Mouse (Mus musculus) adrenal gland, postnatal 25 days (tissue): ENCODE measurements around the gene Rpl35. TPM values are rescaled to one million over a fixed set of nuclear protein-coding genes. Genes with fewer than 3 reads are reported as not detected.

Experiments
- DNase-seq: peaks from one replicate; pipeline ENCODE4 v3.0.0; 2021; ENCODE audit warnings: mixed read lengths
- total RNA-seq: library from RNA; stranded (reverse); gene quantifications from 2 replicates; pipeline ENCODE4 v1.2.3, GENCODE M21; 2021

The Rpl35 gene
- total RNA-seq, 1 experiment from 2014 or later = 397 TPM

DNA sequence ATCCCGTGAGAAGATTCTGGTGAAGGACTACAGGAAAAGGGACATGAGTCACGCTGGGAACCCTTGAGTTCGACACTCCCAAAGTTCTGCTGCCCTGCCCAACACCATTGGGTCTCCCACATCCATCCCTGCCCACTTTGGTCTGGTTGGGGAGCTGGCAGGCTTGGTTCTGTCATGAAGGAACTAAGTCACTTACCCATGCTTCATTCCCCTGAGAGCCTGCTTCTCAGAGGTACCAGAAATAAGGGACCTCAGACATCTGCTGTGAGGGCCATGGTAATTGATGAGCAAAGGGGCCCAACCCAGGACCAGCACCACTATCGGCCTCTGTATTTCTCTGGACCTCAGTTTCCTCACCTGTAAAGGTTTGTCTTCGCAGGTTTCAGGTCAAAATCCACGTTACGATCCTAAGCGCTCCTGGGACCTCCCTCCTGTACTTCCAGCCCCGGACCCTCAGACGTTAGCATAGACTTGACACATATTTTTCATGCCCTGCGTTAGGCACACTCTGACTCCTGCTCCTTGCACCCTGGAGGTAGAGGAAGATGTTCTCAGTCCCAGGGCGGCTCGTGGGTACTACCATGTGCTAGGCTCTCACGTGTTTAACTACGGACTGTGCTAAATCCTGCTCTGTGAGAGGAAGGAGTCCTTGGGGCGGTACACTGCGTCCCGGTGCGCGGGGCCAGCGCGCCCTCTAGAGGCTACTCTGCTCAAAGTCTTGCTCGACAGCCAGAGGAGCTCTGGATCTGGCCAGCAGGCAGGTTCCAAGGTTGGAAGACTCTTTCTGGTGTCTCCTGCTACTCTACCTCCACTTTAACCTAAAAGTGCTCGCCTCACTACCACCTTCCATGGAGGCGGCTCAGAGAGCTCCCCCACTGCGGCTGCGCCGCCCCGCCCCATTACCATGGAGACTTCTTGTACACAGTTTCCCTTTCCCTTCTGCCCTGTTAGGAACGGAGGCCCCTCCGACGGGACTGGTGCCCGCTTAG lies 7.7 kb downstream of the Rpl35 start, which contains the start of gene Wdr38:
Gene Wdr38 (plus strand): TSS at position 91 of the 989 bp plus-strand sequence.
- DNase-seq = peak; percentile 90

DNA sequence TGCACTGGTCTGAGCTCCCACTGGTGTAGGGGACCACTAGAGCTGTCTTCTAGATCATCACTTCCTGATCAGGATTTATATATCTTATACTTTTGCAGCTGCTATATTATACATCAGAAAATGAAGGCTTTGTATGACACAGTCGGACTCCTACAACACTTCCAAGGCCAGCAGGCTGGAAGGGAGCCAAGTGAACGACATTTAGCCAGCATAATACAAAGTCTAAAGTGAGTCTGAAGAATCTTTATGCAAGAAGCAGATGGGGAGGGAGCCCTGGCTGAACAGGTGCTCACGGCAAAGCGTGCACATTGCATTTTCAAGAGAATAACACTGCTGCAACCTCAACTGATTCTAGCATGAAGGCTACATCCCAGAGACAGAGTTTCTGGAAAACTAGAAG lies 13.0 kb downstream of the Rpl35 start:
- peak; percentile 75 for DNase-seq

DNA sequence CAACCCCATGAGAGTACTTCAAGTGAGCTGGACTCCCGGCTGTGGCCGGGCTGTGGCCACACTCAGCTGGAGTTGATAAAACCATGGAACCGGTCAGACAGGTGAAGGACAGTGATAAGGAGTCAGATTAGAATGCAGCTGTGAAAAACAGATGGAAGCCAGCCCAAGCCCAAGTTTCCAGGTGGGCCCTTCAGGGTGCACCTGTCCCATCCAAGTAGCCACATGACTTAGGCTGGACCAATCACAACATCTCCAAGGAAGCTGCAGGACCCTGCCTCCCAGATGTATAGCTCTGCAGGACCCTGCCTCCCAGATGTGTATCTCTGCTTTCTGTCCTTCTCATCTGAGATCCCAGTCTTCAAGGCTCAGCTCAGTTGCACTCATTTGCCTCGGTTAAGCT lies 13.4 kb downstream of the Rpl35 start:
- no peak for DNase-seq

DNA sequence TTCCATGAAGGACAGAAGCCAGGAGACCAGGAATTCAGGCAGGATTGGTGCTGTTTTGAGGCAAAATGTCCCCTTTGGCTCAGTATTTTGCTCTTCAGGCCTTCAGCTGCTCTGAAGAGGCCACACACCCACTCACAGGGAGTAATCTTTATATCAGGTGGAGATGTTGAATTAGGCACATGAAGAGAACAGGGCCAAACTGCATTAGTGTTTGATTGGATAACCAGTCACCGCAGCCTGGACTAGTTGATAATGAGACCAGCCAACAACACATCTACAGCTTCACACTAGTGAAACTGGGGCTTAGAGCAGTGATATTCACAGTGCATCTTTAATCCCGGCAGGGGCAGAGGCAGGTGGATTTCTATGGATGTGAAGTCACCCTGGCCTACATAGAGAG lies 16.5 kb downstream of the Rpl35 start:
- DNase-seq = no peak

DNA sequence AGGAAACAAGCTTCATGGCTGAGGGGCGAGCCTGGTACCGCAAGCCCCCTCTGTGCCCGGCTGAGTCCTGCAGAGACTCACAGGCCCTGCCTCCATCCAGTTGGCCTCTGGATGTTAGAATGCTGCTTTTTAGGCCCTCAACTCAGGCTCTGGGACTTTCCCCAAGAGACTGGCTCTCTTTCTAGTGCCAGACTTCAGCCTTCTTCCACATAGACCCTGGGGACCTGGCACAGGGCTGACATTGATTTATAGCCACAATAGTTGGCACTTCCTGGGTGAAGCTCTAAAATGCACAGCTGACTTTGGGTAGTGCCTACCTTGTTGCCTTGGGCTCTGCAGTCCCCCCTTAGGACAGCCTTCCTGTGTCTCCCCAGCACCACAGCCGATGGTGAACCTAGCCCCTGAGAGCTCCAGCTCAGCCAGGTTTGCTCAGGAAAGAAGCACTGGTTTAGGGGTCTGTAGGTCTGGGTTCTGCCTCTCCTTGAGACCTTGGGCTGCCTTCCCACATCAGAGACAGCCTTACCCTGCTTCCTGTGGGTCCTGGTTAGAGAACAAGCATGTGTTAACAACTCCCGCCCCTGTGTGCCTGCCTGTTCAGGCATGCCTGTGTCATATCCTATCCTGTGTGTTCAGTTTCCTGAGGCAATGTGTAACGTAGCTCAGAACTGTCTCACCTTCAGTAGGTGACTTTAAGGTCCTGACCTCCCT lies 17.5 kb downstream of the Rpl35 start:
- DNase-seq = no peak

DNA sequence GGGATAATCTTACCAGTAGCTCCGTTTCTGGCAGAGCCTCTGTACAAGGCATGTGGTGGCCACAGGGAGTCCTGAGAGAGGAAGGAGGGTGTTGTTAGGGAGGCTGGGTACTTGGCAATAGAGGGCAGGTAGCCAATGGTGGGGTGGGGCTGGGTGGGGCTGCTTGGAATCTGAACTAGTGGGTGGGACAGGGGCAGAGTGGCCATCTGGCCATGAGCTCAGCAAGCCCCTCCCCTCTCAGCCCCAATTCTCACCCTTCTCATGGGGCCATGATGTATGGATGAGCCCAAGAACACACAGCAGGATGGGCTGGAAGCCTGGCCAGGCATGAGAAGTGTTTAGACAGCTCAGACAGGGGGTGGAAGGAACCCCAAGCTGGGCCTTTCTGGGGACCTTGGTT lies 18.1 kb downstream of the Rpl35 start:
- DNase-seq = no peak

DNA sequence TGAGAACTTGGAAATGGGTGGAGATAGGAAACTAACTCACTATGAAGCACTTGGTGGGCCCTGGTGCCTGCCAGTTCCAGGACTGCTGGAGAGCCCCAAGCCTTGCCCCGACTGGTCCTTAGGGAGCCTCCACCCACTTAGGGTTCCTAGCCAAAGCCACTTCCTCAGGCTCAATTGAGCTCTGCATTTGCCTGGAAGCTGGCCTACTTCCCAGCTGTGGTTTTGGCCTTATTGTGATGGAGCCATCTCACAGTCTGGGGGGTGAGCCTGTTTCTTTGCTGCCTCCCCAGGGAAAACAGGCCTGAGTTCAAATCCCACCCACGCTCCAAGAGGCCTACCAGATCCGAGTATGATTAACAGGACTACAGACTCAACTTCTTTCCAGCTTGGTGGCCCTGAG lies 18.8 kb downstream of the Rpl35 start:
- DNase-seq = no peak

DNA sequence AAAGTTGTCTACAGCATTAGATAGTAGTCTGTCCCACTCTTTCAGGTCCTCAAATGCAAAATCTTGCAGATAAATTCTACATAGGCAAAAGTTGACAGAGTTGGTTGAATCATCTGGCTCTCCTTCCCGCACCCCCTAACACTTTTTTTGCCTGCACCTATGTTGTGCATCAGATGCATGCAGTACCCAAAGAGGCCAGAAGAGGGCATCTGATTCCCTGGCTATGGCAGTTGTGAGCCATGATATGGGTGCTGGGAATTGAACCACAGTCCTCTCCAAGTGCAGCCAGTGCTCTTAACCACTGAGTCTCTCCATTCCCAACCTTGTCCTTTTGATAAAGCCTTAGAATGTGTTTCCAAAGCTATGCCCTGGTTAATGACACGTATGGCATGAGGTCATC lies 22.0 kb downstream of the Rpl35 start:
- no peak for DNase-seq

DNA sequence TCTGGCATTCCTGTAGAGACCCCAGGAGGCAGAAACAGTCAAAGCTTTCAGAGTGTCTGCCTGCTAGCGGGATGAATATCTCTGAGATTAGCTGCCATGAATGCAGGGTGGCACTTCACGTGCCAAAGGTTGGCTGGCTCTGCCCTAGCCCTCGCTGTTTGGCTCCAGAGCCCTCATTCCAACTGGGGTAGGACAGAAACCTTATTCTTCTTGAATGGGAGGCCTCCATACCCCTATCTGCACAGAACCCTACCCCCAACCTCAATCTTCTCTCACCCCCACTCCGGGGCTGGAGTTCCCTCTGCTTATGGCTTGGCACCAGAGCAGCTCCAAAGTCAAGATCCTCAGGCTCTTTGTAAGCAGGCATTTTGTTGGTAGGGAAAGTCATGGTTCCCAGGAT lies 27.6 kb downstream of the Rpl35 start:
- DNase-seq = no peak

DNA sequence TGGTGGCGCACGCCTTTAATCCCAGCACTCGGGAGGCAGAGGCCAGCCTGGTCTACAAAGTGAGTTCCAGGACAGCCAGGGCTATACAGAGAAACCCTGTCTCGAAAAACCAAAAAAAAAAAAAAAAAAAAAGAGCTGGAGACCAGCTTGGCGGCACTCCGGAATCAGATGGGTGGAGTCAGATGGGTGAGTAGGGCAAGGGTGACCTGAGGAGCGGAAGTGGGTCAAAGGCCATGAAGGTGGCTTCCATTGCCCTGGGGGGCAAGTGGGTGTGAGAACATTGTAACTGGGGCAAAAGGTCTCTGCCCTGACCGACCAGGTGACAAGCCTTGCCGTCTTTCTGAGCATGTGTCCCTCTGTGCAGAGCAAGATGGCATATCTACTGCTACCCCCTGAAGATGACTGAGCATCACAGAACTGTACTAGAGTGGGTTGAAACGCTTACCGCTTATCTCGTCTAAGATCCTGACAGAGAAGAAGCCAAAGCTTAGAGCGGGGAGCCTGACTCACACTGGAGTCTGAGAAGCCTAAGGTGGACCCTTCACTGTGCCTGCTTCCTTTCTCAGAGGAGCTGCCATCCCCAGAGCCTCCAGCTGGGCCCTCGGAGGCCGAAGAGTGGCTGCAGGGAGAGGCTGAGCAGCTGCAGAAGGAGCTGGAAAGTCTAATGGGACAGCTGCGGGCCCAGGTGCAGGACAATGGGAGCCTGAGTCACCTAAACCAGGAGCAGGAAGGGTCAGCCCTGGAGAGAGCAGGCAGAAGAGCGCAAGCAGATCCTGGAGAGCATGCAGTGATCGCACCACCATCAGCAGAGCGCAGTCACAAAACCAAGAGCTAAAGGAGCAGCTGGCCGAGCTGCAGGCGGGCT lies 29.3 kb downstream of the Rpl35 start:
- no peak for DNase-seq

DNA sequence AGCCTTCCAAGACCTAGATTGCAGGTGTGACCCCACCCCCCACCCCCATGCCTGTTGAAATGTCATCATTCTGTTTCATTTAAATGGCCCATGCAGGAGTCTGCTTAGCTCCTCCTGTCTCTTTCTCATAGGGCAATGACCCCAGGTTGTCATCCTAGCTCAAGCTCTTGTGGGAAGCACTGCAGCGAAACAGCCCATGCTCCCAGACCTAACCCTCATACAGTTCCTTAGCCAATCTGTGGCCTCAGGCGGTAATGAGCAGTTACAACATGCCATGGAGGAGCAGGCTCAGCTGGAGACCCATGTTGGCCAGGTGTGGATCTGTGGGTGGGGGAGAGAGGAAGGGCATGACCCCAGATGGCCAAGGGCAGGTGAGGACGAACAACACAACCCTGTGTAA lies 30.2 kb downstream of the Rpl35 start:
- no peak for DNase-seq

DNA sequence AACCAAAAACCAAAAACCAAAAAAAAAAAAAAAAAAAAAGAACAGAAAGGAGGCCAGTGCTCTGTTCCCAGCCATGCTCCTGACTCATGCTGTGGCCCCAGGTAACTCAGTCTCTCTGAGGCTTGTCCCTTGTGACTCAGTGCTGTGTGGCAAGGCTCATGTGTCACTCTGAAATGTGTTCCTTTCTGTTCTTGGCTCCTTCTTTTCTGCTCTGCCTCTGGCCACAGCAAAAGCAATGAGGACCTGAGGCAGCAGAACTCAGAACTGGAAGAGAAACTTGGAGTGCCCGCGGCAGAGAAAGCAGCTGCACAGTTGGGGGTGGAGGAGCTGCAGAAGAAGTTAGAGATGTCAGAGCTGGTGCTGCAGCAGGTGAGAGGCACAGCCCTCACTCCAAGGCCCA lies 31.3 kb downstream of the Rpl35 start:
- DNase-seq = peak; percentile 35

DNA sequence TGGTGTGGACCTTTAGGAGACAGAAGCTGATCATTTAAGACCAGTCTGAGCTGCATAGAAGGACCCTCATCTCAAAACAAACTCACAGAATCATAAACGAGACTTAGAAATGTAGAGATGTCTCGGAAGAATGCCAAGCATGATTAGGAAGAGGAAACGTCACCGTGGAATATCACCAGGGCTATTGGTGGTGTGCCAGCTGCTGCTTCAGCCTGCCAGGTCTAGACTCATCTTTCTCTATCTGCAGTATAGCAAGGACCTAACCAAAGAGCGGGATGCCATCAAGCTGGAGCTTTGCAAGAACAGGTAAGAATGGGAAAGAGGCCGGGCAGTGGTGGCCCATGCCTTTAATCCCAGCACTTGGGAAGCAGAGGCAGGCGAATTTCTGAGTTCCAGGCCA lies 31.7 kb downstream of the Rpl35 start:
- peak; percentile 72 for DNase-seq

DNA sequence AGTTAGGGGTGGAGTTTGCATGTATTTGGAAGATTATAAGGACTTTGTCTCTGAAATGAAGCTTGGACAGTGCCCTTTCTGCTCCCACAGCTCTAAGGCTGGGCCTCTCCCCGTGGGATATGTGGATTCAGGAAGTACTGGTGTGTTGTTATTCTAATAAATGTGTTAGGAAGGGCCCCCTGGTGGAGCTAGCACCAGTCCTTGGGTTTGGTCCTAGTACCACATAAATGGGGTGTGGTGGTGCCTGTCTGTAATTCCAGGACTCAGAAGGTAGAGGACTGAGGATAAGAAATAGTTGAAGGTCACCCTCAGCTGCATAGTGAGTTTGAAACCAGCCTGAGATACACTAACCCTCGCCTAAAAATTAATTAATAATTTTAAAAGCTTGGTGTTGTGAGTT lies 32.2 kb downstream of the Rpl35 start:
- no peak for DNase-seq

DNA sequence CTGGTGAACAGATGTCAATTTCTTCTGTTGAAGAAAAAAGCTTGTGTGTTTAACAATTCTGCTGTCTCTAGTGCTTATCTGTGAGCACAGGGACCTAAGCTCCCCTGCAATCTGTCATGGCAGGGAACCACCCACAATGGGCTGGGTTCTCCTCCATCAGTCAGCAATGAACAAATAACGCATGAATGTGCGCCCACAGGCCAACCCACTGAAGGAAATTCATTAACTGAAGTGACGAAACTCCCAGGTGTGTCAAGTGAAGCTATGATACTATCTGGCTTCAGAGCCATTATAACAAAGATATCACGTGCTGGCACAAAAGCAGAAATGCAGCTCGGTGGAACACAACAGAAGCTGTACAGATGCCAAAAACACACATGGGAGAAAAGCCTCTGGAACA lies 35.4 kb downstream of the Rpl35 start:
- DNase-seq = no peak

DNA sequence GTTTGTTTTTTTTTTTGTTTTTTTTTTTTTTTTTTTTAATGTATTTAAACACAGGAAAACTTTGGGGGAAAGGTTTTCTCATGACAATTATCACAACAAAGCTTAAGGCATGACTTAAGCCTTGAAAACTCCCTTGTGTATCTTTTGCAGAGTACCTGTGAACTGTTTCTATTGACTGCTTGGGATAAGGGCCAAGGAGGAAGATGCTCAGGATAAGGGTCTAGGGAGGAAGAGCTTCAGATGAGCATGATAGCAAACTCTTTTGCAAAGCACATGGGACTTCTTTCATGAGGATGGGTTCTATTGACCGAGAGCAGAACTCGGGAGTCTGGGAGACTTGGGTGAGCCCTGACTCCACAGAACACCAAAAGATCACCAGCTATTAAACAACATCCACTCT lies 35.8 kb downstream of the Rpl35 start:
- no peak for DNase-seq

DNA sequence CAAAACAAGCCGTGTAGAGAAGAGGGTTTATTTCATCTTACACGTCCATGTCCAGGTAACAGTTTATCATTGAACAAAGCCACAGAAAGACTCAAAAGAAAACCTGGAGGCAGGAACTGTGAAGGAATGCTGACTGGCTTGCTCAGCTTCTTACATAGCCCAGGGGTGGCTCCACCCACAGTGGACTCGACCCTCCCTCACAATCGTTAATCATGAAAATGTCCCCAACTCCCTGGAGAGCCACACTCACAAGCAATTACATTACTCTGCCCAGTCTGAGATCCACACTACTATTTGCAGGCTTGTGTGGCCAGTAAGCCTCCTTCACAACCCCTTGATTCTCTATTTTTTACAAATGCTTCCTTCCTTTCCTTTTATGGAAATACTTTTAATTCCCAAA lies 41.2 kb downstream of the Rpl35 start:
- no peak for DNase-seq

DNA sequence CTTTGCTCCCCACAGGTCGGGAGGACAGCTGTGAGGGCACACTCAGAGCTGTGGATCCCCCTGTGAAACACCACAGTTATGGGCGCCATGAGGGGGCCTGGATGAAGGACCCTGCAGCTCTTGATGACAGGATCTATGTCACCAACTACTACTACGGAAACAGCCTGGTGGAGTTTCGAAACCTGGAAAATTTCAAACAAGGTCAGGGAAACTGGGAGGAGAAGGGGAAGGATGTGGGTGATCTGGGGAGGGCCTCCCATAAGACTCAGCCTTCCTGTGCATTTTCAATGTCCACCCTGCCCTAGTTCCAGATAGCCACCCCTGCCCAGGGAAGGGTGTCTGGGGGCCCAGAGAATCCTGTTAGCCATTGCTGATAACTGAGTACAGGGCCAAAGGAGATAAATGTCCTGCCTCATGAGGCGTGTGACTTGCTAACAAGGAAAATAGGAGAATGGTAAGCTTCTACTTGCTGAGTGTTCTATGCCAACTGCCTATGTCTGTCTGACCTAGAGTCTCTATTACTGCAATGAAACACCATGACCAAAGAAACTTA lies 47.7 kb downstream of the Rpl35 start:
- no peak for DNase-seq

DNA sequence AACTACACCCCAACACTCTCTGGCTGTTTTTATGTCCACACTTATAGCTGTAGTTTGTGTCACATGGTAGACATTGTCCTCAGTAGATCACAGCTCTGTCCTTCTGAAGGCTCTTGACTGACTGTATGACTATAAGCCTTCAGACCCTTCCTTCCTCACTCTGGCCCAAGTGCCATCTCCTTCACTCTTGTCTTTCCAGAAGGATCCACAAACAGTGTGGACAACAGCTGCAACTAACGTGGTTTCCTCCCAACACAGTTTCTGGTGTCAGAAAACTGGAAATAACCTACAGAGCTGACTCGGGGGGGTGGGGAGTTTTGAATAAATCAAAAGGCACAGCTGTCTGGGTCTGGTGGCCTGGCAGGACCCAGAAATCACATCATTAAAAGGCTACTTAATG lies 49.4 kb downstream of the Rpl35 start:
- DNase-seq = no peak

DNA sequence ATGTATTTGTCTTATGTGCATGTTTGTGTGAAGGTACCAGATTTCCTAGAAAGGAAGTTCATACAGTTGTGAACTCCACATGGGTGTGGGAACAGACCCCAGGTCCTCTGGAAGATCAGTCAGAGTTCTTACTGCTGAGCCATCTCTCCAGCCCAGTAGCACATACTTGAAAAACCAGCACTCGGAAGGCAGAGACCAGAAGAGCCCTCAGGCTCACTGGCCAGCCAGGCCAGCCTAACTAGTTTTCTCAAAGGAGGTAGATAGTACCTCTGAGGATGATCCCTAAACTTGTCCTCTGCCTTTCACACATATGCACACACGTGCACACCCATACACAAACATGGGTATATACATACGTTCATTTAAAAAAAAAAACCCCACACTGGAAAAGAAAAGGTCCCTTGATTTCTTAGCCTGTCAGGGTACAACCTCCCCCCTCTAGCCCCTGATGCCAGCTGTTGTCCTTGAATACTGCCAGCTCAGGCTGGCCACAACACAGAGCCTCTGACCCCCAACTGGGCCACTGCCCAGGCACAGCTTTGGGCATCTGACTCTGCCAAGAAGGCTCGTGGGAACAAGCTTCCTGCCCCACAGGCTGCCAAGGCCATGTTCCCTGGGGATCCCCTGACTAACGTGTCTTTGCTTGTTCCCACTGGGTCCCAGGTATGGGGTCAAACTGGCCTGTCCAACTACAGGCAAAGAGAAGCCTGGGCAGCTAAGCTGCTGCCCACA lies 52.1 kb downstream of the Rpl35 start:
- DNase-seq = peak; percentile 83
